Mouse (Mus musculus): ENCODE measurements around the gene Il1r1. TPM values are rescaled to one million over a fixed set of nuclear protein-coding genes. Genes with fewer than 3 reads are reported as not detected.
A peak's percentile ranks its signal among the peaks of the same experiment; 100 is the strongest.

Il1r1 gene
- total and polyA plus RNA-seq, 3 experiments = 1.0 to 3.7 (median 3.3) TPM

GRCm38 (mm10) chr1:40231116-40231515 is 6.2 kb downstream of the Il1r1 start:
- no peak for DNase-seq

DNA sequence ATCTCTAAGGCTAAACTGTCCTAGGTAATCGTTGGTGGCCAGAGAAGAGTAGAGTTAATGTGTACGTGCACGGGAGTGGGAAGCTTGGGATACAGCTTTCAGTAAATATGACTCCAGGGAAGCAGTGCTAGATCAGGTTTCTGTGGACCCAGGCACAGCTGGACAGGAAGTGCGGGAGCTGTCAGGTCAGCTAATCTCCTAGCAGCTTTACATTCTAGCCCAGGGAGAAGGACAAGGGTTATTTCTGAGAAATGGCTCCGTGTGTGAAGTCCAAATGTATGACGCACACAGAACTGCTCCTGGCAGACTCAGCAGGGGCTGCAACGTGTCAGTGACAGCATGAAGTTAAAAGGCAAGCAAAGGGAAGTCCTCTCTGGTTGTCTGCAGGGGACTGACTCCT is 8.3 kb downstream of the Il1r1 start:
- DNase-seq = no peak

DNA sequence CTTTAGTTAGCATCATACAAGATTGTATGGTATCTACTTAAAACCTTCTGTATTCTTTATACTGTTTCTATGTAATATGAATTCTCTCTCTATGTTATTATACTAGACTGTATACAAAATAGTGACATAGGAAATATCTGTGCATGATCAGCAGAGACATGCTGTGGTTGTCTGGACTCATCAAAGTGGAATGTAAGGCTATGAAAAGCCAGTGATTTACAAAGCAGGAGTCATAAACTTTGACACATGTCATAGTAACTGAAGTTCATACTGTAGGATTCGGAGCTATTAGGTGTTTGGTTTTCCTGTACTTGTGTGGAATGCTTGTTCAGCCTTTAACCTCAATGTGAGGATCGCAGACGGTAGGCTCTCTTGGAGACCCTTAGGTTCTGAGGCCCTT is 8.7 kb downstream of the Il1r1 start:
- DNase-seq = no peak

DNA sequence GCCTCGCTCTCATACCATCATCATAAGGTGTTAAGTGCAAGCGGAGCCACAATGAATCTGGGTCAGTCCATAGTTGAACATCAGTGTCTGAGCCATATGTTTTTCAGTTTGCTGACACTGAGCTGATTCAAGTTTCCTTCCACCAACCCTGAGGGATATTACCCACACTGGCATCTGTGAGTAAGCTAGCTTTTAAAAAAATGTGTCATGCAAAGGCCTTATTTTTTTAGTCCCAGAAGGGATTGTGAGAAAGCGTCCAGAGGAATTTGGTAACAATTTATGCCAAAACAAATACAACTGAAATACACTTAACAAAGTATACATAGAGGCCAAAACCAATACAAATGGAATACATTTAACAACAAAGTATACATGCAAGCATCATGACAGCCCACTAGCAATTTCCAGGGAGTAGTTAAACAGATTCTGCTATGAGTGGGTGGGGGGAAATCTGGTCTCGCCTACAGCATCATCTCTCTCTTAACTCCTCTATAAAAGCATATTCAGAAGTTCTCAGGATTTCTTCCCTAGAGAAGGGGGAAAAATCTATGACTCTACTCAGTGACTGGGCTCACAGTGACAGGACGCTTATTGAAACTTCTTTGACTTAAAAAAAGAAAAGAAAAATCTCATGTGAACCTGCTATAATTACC is 10.8 kb downstream of the Il1r1 start:
- no peak for DNase-seq

GRCm38 (mm10) chr1:40236694-40237093 is 11.8 kb downstream of the Il1r1 start:
- DNase-seq = no peak

- DNase-seq = no peak
These were observed 12.2 kb downstream of the Il1r1 start for GRCm38 (mm10) chr1:40237094-40237493.

DNA sequence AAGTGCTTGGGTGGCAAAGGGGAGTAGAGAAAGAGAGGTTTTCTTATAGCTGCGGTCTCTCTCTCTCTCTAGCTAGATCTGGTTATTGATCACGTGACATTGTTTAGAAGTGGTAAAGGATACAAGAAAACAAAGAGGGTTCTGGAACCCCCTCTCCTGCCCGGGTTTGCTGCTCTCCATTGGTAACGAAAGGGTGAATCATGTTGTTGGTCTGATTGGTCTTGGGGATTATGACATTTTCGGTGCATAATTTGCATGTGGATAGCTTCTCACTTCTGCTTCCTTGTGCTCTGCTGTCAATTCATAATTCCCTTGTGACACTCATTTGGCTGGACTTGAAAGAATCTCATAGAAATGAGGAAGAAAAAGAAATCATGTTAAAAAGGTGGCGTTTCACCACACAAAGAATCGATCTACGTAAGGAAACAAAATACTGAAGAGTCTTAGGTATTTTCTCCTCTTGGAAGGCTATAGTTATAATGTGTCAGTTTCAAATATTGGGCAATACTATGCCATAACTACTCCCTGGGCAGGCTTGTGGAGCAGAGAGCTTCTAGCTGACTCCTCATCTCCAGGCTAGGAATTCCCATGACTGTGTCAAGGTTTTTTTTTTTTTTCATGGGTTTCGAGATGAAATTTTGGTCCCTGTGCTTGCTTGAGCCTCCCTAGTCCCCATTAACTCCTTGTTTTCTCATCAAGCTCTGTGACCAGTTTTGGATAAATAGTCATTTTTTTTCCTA is 15.6 kb downstream of the Il1r1 start:
- DNase-seq = no peak

DNA sequence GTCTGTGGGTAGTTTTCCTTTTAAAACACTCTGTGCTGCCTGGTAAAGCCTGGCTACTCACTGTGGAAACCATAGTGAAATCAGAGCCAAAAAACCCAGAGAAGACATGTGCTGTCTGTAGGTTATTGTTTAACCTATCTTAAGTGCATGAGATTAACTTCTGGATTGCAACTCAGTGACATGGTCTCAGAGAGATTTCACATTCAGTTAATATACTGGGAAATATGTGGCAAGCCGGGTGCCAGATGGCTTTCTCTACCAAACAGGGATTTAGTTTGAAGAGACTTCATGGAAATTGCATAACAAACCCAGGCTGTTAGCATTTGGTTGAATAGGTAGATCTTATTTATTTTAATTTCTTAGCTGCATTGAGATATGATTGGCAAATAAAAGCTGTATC is 17.8 kb downstream of the Il1r1 start:
- no peak for DNase-seq

- DNase-seq = no peak
These were observed 18.7 kb downstream of the Il1r1 start for GRCm38 (mm10) chr1:40243561-40243998.

DNA sequence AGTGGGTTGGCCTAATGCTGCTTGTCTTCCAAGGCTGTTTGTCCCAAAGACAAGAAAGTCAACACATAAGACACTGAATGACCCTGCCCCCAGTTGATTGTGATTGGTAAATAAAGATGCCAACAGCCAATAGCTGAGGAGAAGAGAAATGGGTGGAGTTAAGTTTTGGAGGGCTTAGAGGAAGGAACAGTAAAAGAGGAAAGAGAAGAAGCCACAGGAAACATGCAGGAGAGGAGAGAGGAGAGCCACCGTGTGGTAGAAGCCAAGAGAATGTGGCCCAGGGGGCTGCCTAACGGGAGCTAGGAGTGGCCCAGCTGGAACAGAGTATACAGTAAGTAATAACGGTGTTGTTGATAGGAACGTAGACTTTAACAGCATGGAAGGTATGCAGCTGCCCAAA is 25.5 kb downstream of the Il1r1 start:
- DNase-seq = no peak

- no peak for DNase-seq
These were observed 27.6 kb downstream of the Il1r1 start for GRCm38 (mm10) chr1:40252507-40252906.

GRCm38 (mm10) chr1:40253940-40254339 is 29.1 kb downstream of the Il1r1 start:
- DNase-seq = no peak

- DNase-seq = no peak
These were observed 29.6 kb downstream of the Il1r1 start for GRCm38 (mm10) chr1:40254347-40255057.

DNA sequence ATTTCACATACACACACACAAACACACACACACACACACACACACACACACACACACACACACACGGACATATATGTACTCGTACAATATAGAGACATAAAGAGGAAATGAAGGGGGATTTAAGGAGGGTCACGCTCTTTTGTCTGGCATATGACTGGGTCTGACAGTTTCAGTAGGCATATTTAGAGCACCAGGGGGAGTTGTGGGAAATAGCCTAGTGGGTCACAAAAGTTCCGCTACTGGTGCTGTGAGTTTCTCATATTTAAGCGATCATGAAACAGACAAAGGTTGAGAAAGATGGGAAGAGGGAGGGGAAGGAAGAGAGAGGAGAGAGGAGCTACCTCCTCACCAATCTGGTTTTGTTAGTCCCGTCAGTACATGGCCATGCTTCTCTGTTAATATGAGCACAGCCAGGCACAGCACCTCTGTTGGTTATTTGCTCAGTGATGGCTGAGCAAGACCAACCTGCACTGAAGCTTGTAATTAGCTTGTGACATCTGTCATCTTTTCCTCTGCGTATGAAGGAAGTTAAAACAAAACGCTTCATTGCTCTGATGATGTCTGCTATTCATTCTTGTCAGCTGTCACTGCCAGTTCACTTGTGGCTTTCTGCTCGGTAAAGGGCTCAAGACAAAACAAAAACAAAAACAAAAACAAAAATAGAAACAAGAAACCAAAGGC is 37.7 kb downstream of the Il1r1 start:
- DNase-seq = no peak

- DNase-seq = no peak
These were observed 38.2 kb downstream of the Il1r1 start for GRCm38 (mm10) chr1:40263122-40263498.

GRCm38 (mm10) chr1:40263679-40264078 is 38.8 kb downstream of the Il1r1 start:
- no peak for DNase-seq

DNA sequence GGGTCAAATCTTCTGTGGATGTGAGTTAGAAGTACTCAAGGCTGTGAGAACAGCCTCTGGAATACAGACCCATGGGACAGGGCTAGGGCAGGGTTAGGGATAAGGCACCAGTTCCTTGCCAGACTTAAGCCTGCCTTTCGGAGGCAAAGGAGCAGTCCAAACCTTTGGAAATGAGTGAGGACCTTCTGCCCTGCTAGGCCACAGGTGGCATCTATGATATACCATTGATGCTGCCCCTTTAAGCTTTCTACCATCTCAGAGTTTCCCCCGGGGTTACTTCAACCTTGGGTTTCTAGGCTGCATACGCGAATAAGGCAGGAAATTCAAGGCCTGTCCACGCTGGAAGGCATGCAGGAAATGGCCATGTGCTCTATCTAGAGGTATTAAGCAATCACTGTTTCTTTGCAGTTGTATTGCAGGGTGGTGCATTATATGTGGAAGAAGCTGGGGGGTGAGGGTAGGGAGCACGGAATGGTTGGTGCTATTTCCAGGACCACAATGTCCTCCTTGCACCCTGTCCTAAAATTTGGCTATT is 40.5 kb downstream of the Il1r1 start:
- DNase-seq = peak; percentile 10

DNA sequence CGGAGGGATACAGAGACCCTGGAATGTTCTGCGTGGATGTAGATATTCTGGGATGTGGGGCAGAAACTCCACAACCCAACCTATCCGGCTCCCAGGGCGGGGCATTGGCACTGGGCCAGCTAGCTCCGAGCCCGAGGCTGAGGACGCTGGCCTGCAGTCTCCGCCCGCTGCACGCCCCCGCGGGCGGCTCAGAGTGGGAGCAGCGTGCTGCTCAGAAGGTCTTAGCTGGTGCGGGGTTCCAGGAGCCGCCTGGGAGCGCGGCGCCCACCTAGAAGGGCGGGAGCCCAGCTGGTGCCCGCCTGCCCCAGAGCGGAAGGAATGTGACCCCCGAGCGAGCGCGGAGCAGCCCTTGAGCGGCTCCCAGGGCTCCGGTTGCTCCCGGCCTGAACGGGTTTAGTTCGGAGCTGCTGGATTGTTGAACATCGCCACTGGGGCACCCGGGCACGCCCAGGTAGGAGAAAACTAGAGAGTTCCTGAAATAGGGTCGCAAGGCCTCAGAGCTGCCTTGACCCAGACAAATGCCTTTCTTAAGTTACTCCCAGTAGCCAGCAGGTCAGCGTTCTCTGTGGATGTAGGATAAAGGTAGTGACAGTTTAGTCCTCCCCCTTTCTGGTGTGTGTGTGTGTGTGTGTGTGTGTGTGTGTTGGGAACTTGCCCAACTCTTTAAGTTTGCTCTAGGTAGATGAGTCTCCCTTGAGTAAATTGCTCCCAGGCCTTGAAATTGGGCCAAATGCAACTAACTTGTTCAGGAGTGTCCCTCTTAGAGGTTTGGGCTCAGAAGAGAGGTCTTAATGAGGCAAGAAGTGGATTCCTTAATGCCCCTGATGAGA is 41.8 kb downstream of the Il1r1 start:
- peak; percentile 87 for DNase-seq

DNA sequence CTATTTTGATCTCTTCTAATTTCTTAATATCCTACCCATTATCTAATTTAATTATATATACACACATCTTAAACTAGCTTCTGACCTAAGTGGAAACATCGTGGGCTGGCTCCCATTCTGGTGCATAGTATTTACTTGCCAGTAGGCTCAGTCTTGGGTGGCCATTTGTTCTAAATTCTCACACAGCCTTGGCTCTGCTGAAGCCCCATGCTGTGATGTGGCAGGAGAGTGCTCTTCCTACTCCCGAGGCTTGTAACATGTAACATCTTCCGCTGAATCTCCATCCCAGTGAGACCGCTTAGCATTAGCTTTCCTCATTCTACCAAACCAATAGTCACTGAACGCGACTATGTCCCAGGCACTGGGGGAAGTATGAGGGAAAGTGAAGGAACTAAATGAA is 43.0 kb downstream of the Il1r1 start:
- no peak for DNase-seq

DNA sequence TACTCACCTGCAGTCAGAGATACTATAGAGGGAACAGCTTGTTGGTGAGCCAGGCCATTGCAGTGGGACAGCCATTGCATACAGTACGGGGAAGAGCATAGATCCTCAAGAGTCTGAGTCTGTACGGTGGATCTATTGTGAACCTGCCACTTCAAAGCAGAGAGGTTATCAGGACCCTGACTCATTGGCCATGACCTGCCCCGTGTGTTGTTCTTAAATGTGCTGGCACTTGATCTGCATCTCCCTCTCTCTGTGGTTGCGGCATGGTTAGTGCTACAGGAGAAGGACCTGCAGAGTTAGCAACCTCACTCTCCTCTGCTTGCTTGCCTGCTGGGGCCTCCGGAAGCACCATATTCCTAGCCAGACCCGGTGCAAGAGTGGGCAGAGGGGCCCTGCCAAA is 43.7 kb downstream of the Il1r1 start:
- peak; percentile 8 for DNase-seq

- no peak for DNase-seq
These were observed 45.5 kb downstream of the Il1r1 start for GRCm38 (mm10) chr1:40270415-40270814.

Data from adrenal gland, adult 2 months (tissue).